Mouse (Mus musculus): ENCODE results near the gene Idi1.

DNA sequence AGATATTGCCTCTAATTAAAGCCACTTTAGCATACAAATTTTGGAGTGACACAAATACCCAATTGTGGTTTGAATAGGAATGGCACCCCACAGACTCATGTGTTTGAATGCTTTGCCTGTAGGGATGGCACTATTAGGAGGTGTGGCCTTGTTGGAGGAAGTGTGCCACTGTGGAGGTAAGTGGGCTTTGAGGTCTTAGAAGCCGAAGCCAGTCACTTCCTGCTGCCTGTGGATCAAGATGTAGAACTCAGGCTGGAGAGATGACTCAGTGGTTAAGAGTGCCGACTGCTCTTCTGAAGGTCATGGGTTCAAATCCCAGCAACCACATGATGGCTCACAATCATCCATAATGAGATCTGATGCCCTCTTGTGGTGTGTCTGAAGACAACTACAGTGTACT is 44.4 kb upstream of the Idi1 start:
- no peak for TF ChIP-seq POLR2A (IDR thresholded peaks at IDR 0.05; ENCODE audit: insufficient read length, low read depth)
- TF ChIP-seq USF1 (IDR thresholded peaks at IDR 0.05; ENCODE audit: low read depth), result no peak
- TF ChIP-seq MAX (IDR thresholded peaks at IDR 0.05; ENCODE audit: low read depth), result no peak
- no peak for TF ChIP-seq TCF12 (IDR thresholded peaks at IDR 0.05; ENCODE audit: insufficient read depth, poor library complexity, severe bottlenecking)
- no peak for TF ChIP-seq REST (IDR thresholded peaks at IDR 0.05; ENCODE audit: insufficient read depth, insufficient read length)
- no peak for TF ChIP-seq E2F4 (IDR thresholded peaks at IDR 0.05; ENCODE audit: insufficient read depth)
- TF ChIP-seq POLR2AphosphoS2 (IDR thresholded peaks at IDR 0.05; ENCODE audit: insufficient read length, low read depth), result no peak
- no peak for TF ChIP-seq MYOD1 (IDR thresholded peaks at IDR 0.05; ENCODE audit: control insufficient read depth in 1 of 3, insufficient read length in 2 of 3, low read depth in 2 of 3)
- no peak for TF ChIP-seq SRF (IDR thresholded peaks at IDR 0.05; ENCODE audit: control insufficient read depth, insufficient read length, low read depth)
- TF ChIP-seq MYOG (IDR thresholded peaks at IDR 0.05; ENCODE audit: control insufficient read depth in 1 of 3, insufficient read depth in 1 of 3, insufficient read length in 2 of 3, low read depth in 2 of 3), result no peak

Measured in myocyte (in vitro differentiated cells).